Mouse (Mus musculus) megakaryocyte, embryonic 14.5 days (primary cell): ENCODE results near the gene Krtdap.

Source experiments
- FLI1 ChIP-seq: IDR thresholded peaks from 2 replicates; pipeline ENCODE4 v1.6.1; 2012; ENCODE audit warnings: low read length, inconsistent platforms, mixed read lengths
- GATA1 ChIP-seq: IDR thresholded peaks from 3 replicates; pipeline ENCODE4 v1.6.1; 2012; ENCODE audit warnings: mixed read lengths, low read length, inconsistent platforms, borderline replicate concordance

GRCm38 (mm10) chr7:30832261-30832660 lies 44.6 kb downstream of the Krtdap start:
- no peak for TF ChIP-seq GATA1
- no peak for TF ChIP-seq FLI1
